Mouse (Mus musculus) heart, embryonic 13.5 days (tissue): ENCODE measurements around the gene Wdr20. TPM values are rescaled to one million over a fixed set of nuclear protein-coding genes. Genes with fewer than 3 reads are reported as not detected.

ENCODE experiments used
- ATAC-seq: fragments of 200-750 bp; cut with Nextera tagmentation; 2 replicates; pipeline ENCODE4 v1.8.0; 2017; ENCODE audit warnings: moderate TSS enrichment; ENCODE audit not compliant: insufficient number of reproducible peaks, low FRiP score, low TSS enrichment; ENCODE audit errors: extremely low read depth
- H3K27ac ChIP-seq: fragments of 300-500 bp; sonication (generic); replicated peaks from 2 replicates; pipeline ENCODE4 v1.5.1; 2015; ENCODE audit warnings: moderate library complexity, mild to moderate bottlenecking, inconsistent platforms
- H3K27me3 ChIP-seq: fragments of 300-500 bp; sonication (generic); replicated peaks from 2 replicates; pipeline ENCODE4 v1.6.1; 2015; ENCODE audit warnings: mild to moderate bottlenecking, inconsistent platforms
- H3K36me3 ChIP-seq: fragments of 300-500 bp; sonication (generic); 2 replicates; pipeline ENCODE4 v1.6.1; 2015; ENCODE audit warnings: mild to moderate bottlenecking, inconsistent platforms
- H3K4me1 ChIP-seq: fragments of 300-500 bp; sonication (generic); 2 replicates; pipeline ENCODE4 v1.6.1; 2015; ENCODE audit warnings: inconsistent platforms
- H3K4me2 ChIP-seq: fragments of 300-500 bp; sonication (generic); 2 replicates; pipeline ENCODE4 v1.6.1; 2015; ENCODE audit warnings: inconsistent platforms, mild to moderate bottlenecking, moderate library complexity
- H3K4me3 ChIP-seq: fragments of 300-500 bp; sonication (generic); 2 replicates; pipeline ENCODE4 v1.5.1; 2015; ENCODE audit warnings: moderate library complexity, mild to moderate bottlenecking, inconsistent platforms
- H3K9ac ChIP-seq: fragments of 300-500 bp; sonication (generic); 2 replicates; pipeline ENCODE4 v1.6.1; 2015; ENCODE audit warnings: inconsistent platforms, mild to moderate bottlenecking, moderate library complexity
- H3K9me3 ChIP-seq: fragments of 300-500 bp; sonication (generic); 2 replicates; pipeline ENCODE4 v1.6.1; 2016; ENCODE audit warnings: inconsistent platforms
- WGBS: fragments of 180-500 bp; shearing (Covaris S2); methylation state at CpG from one replicate; pipeline ENCODE4 v1.1.7; 2015; ENCODE audit warnings: mixed read lengths; 5-methylcytosine and 5-hydroxymethylcytosine counted together
- polyA plus RNA-seq: library from polyadenylated mRNA; unstranded; fragments of >200 nt; fragmentation: Nextera tagmentation; extraction: Ambion mirVana; gene quantifications from 2 replicates; pipeline ENCODE4 v1.2.1, GENCODE M21; 2015

Gene Wdr20
- polyA plus RNA-seq, 1 experiment from 2014 or later: 14.5 TPM

DNA sequence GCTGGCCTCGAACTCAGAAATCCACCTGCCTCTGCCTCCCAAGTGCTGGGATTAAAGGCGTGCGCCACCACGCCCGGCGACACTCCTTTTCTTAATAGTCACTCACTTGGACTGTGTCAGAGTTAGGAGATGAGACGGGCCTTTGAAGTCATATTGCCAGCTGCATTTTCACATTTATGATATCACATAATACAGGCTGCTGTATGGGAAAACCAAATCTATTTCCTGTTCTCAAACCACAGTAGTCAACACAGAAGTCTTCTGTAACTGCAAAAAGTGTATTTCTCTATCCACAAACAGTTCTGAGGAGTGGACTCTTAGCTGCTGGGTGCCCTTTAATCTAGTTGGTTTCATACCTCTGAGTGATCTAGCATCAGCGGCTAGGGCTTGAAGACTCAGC is 21.2 kb downstream of the Wdr20 start:
- Histone ChIP-seq H3K4me2 (no peak overlapping the region), H3K4me1 (peaks cover 16% of the 10 kb centered on the region), H3K27me3 (no peaks in the 10 kb centered on the region), H3K9me3 (peaks cover 3% of the 10 kb centered on the region), H3K36me3 (peaks cover 22% of the 10 kb centered on the region), H3K4me3 (no peak overlapping the region), H3K27ac (no peak overlapping the region), H3K9ac (no peak overlapping the region)
- 93% methylated on average over 7 of the region's 8 CpGs for WGBS
- ATAC-seq: no peak

DNA sequence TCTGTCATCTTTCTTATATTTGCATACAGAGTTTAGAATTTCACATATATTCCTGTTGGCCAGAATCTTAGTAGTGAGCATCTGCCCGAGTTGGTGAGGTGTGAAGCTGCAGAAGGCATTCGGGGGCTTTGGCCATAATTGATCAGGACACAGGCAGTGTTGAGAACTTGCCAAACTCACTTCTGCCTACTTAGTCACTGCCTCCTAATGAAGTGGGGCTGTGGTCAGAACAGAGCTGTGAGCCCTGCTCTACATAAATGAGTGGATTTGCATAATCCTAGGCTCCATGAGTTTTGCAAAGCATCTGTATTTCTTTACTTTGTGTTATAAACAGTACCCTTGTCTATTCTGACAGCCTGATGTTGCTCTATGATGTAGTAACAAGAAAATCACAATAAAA is 24.6 kb downstream of the Wdr20 start:
- WGBS: 77% methylated on average over 2 of the region's 2 CpGs
- no peak for ATAC-seq
- Histone ChIP-seq H3K4me1 (peaks cover 24% of the 10 kb centered on the region), H3K27me3 (no peaks in the 10 kb centered on the region), H3K27ac (no peak overlapping the region), H3K4me3 (no peak overlapping the region), H3K4me2 (no peak overlapping the region), H3K36me3 (no peaks in the 10 kb centered on the region; the same call in 1 of the 2 replicates), H3K9me3 (no peaks in the 10 kb centered on the region), H3K9ac (no peak overlapping the region)

- H3K4me3 ChIP-seq: no peak overlapping the region
- H3K4me1 ChIP-seq: peaks cover 36% of the 10 kb centered on the region
- no peak overlapping the region for H3K27ac ChIP-seq
- H3K4me2 ChIP-seq: no peak overlapping the region
- H3K9me3 ChIP-seq: no peaks in the 10 kb centered on the region
- H3K9ac ChIP-seq: no peak overlapping the region
- 87% methylated on average over 5 of the region's 5 CpGs for WGBS
- no peaks in the 10 kb centered on the region for H3K27me3 ChIP-seq
- H3K36me3 ChIP-seq: no peaks in the 10 kb centered on the region
- ATAC-seq: no peak
Observed at GRCm38 (mm10) chr12:110764531-110764930, 26.8 kb downstream of the Wdr20 start.

GRCm38 (mm10) chr12:110768562-110768961 is 30.8 kb downstream of the Wdr20 start:
- no peak overlapping the region for H3K4me3 ChIP-seq
- H3K27ac ChIP-seq: no peak overlapping the region
- H3K27me3 ChIP-seq: no peaks in the 10 kb centered on the region
- H3K4me1 ChIP-seq: peaks cover 47% of the 10 kb centered on the region
- no peak overlapping the region for H3K9ac ChIP-seq
- ATAC-seq: no peak
- no peaks in the 10 kb centered on the region for H3K36me3 ChIP-seq
- H3K9me3 ChIP-seq: no peaks in the 10 kb centered on the region
- H3K4me2 ChIP-seq: no peak overlapping the region

GRCm38 (mm10) chr12:110769660-110770297 is 32.0 kb downstream of the Wdr20 start:
- Histone ChIP-seq H3K9ac (0 out of 2 replicates have a peak overlapping the region, but pooled peaks have one; percentile 7), H3K9me3 (no peaks in the 10 kb centered on the region), H3K27me3 (no peaks in the 10 kb centered on the region), H3K36me3 (no peaks in the 10 kb centered on the region), H3K27ac (no peak overlapping the region), H3K4me1 (peaks cover 41% of the 10 kb centered on the region), H3K4me2 (no peak overlapping the region), H3K4me3 (no peak overlapping the region)
- 61% methylated on average over 6 of the region's 6 CpGs for WGBS
- ATAC-seq: no peak

DNA sequence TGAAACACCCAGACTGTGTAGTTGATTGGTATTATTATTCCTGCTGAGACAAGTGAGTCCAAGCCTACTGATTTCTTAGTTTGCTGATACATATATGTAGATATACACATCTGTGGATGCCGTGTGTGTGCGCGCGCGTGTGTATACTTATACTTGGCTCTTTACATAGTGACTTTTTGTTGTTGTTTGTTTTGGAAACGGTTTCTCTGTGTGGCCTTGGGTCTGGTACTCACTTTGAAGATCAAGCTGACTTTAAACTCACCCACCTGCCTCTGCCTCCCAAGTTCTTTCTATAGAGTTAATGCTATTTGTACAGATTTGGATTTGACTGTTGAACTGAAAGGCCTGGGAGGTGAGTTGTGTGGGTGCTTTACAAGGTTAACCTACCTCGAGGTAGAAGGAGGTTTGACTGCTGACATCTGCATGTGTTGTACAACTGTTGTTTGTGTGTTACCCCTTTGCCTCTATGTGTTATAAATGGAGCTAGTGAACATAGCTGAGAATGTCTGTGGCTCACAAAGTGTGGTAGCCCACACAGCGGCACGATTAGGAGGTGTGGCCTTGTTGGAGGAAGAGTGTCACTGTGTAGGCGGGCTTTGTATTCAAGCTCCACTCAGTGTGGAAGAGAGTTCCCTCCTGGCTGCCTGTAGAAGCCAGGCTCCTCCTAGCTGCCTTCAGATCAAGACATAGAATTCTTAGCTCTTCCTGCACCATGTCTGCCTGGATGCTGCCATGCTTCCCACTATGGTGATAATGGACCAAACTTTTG is 32.9 kb downstream of the Wdr20 start:
- no peaks in the 10 kb centered on the region for H3K36me3 ChIP-seq
- no peak for ATAC-seq
- H3K27ac ChIP-seq: no peak overlapping the region
- no peak overlapping the region for H3K4me3 ChIP-seq
- H3K4me1 ChIP-seq: peaks cover 38% of the 10 kb centered on the region
- H3K9ac ChIP-seq: no peak overlapping the region
- H3K27me3 ChIP-seq: no peaks in the 10 kb centered on the region
- H3K4me2 ChIP-seq: no peak overlapping the region
- H3K9me3 ChIP-seq: no peaks in the 10 kb centered on the region
- 84% methylated on average over 10 of the region's 10 CpGs for WGBS

DNA sequence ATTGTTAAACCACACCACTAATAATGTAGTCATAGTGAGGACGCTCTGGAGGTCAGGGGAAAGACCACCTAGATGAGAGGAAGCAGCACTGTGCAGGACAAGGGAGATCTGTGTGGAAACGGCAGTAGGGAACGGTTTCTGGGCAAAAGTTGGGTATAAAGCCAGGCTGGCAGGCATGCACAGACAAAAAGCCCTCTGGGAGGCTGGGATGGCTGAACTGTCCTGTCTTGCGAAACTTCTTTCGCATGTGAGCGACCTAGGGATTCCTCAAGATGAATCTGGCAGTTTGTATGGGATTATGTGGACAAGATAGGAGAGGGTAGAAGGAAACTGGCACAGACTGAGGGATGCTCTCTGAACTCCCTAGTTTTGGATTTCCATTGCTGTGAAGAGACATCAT is 34.2 kb downstream of the Wdr20 start:
- Histone ChIP-seq H3K9me3 (no peaks in the 10 kb centered on the region), H3K27ac (no peak overlapping the region), H3K4me2 (no peak overlapping the region), H3K9ac (no peak overlapping the region), H3K27me3 (no peaks in the 10 kb centered on the region), H3K36me3 (no peaks in the 10 kb centered on the region), H3K4me3 (no peak overlapping the region), H3K4me1 (peaks cover 42% of the 10 kb centered on the region)
- 94% methylated on average over 6 of the region's 6 CpGs for WGBS
- ATAC-seq: no peak

- H3K36me3 ChIP-seq: peaks cover 16% of the 10 kb centered on the region
- H3K4me2 ChIP-seq: no peak overlapping the region
- no peak overlapping the region for H3K9ac ChIP-seq
- H3K9me3 ChIP-seq: no peaks in the 10 kb centered on the region
- H3K4me1 ChIP-seq: peaks cover 35% of the 10 kb centered on the region
- no peak for ATAC-seq
- no peak overlapping the region for H3K4me3 ChIP-seq
- no peaks in the 10 kb centered on the region for H3K27me3 ChIP-seq
- WGBS: 59% methylated on average over 5 of the region's 5 CpGs
- peak overlapping the region; percentile 37; the same call in 1 of the 2 replicates for H3K27ac ChIP-seq
Observed at GRCm38 (mm10) chr12:110775628-110776426, 38.1 kb downstream of the Wdr20 start.

GRCm38 (mm10) chr12:110777853-110778252 is 40.1 kb downstream of the Wdr20 start:
- no peak for ATAC-seq
- no peak overlapping the region for H3K9ac ChIP-seq
- H3K27ac ChIP-seq: no peak overlapping the region; the same call in 1 of the 2 replicates

DNA sequence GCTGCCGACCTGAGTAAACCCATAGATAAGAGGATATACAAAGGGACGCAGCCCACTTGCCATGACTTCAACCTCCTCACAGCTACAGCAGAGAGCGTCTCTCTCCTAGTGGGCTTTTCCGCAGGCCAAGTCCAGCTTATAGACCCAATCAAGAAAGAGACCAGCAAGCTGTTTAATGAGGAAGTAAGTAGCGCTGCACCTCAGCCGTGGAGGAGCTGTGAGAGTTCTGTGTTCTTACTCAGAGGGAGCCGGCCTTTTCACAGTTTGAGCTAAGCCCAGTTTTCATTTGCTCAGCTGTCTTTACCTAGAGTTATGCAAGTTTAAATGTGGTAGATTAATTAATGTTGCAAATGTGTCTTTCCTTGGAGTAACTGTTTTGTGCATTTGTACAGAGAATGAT is 41.6 kb downstream of the Wdr20 start:
- 68% methylated on average over 7 of the region's 7 CpGs for WGBS
- no peak overlapping the region for H3K4me3 ChIP-seq
- peaks cover 36% of the 10 kb centered on the region for H3K4me1 ChIP-seq

More at GRCm38 (mm10) chr12:110777853-110778252, 40.1 kb downstream of the Wdr20 start:
- 77% methylated on average over 5 of the region's 5 CpGs for WGBS
- H3K4me2 ChIP-seq: no peak overlapping the region
- peaks cover 34% of the 10 kb centered on the region for H3K4me1 ChIP-seq
- H3K27me3 ChIP-seq: no peaks in the 10 kb centered on the region
- H3K4me3 ChIP-seq: no peak overlapping the region
- no peaks in the 10 kb centered on the region for H3K9me3 ChIP-seq
- peaks cover 29% of the 10 kb centered on the region for H3K36me3 ChIP-seq

GRCm38 (mm10) chr12:110781181-110781580 is 43.4 kb downstream of the Wdr20 start:
- H3K9me3 ChIP-seq: no peaks in the 10 kb centered on the region
- no peak overlapping the region for H3K9ac ChIP-seq
- H3K4me3 ChIP-seq: no peak overlapping the region
- no peak for ATAC-seq
- H3K27ac ChIP-seq: no peak overlapping the region
- H3K4me1 ChIP-seq: peaks cover 27% of the 10 kb centered on the region
- WGBS: 79% methylated on average over 8 of the region's 8 CpGs
- H3K4me2 ChIP-seq: no peak overlapping the region
- H3K36me3 ChIP-seq: peaks cover 48% of the 10 kb centered on the region
- H3K27me3 ChIP-seq: no peaks in the 10 kb centered on the region

More for the DNA sequence above, 41.6 kb downstream of the Wdr20 start:
- no peak overlapping the region for H3K27ac ChIP-seq
- no peaks in the 10 kb centered on the region for H3K9me3 ChIP-seq
- H3K4me2 ChIP-seq: no peak overlapping the region
- no peak overlapping the region for H3K9ac ChIP-seq
- H3K36me3 ChIP-seq: peaks cover 38% of the 10 kb centered on the region
- H3K27me3 ChIP-seq: no peaks in the 10 kb centered on the region
- ATAC-seq: no peak
